Mouse (Mus musculus) lung, postnatal 0 days (tissue): ENCODE data around the gene Ostf1.

Experiments used
- CTCF ChIP-seq: IDR thresholded peaks from 2 replicates; pipeline ENCODE4 v1.5.1; 2016; ENCODE audit warnings: antibody characterized with exemption, mild to moderate bottlenecking
- EP300 ChIP-seq: IDR thresholded peaks from 2 replicates; pipeline ENCODE4 v1.6.1; 2016; ENCODE audit warnings: antibody characterized with exemption, mild to moderate bottlenecking, control low read depth

DNA sequence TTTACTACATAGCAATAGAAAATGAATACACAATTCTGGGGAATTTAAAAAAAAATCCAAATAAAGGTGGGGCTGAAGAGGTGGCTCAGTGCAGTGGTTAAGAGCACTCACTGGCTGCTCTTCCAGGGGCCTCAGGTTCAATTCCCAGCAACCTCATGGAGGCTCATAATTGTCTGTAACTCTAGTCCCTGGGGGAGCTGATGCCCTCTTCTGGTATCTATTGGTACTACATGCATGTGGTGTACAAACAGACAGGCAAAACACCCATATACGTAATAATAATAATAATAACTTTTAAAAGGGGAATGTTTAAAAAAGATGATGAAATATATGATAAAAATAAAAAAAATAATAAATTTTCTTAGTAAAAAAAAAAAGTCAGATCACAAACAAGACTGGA is 43.4 kb downstream of the Ostf1 start:
- TF ChIP-seq CTCF (peak; percentile 59), EP300 (no peak)
